Mouse (Mus musculus): ENCODE measurements around the gene Armc8. TPM values are rescaled to one million over a fixed set of nuclear protein-coding genes. Genes with fewer than 3 reads are reported as not detected.

Gene Armc8
- polyA plus RNA-seq, 2 experiments = 17.8 to 17.9 TPM

DNA sequence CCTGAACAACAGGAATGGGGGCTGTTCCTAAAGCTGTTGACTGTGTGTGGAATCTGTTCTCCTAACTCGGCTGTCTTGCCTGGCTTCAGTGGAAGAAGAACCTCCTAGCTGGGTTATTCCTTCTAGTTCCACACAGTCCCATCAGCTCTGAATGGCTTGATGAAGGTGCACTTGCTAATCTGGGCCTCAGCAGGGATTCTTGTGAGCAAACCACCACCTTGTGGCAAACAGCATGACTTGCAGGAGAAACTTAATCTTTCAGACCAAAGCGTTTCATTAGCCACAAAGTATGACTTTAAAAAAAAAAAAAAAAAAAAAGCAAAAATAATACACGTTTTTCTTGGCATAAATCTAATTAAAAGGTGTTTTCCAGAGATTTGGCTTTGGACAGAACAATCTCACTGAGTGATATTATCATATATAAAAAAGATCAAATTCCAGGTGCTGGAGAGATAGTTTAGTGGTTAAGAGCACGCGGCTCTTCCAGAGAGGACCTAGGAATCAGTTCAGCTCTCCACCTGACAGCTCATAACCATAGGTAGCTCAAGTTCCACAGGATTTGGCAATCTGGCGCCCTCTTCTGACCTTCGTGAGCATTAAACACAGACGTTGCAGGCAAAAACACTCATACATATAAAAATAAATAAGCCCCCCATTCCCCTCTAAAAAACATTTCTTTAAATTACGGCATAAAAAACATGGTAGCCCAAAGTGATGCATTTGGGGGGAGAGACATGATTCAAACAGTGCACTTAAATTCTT is 118.6 kb downstream of the Armc8 start:
- no peak overlapping the region for H3K4me3 ChIP-seq (replicated peaks; ENCODE audit: low read length)
- no peak overlapping the region for H3K9ac ChIP-seq (ENCODE audit: low read depth, low read length, severe bottlenecking)
- no peak overlapping the region for H3K27ac ChIP-seq (replicated peaks; ENCODE audit: low read depth, low read length)
- DNase-seq (ENCODE audit: low spot score) = no peak
- no peaks in the 10 kb centered on the region for H3K9me3 ChIP-seq (ENCODE audit: control insufficient read depth, low read length)
- TF ChIP-seq POLR2A (IDR thresholded peaks at IDR 0.05; ENCODE audit: borderline replicate concordance, extremely low read depth, insufficient read depth, insufficient read length) = no peak
- peaks cover 4% of the 10 kb centered on the region; the same call in 1 of the 2 replicates for H3K4me1 ChIP-seq (ENCODE audit: control insufficient read depth, insufficient read depth, low read length)
- 49% methylated on average over 9 of the region's 9 CpGs for WGBS
- no peaks in the 10 kb centered on the region for H3K27me3 ChIP-seq (ENCODE audit: control insufficient read depth, insufficient read depth, low read length)
- H3K36me3 ChIP-seq (ENCODE audit: control insufficient read depth, insufficient read depth, low read length) = no peaks in the 10 kb centered on the region
- ATAC-seq (ENCODE audit: low FRiP score, low read depth) = no peak
- H3K4me2 ChIP-seq (replicated peaks; ENCODE audit: low read depth, low read length, severe bottlenecking) = no peak overlapping the region

DNA sequence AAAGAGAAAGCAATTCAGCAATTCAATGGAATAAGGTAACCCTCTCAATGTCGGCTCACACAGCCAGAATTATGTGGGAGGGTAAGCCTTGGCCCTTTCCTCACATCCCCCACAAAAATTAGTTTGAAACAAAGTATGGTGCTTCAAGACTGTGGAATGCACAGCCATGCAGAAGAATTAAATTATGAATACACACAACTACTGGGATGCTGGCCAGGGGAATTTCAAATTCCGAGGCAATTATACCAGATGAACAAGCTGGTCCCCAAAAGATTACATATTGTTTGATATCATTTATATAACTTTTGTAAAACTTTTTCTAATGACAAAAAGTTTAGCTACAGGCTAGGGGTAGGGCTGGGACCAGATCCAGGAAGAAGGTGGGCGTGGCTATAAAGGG is 121.4 kb downstream of the Armc8 start:
- H3K9me3 ChIP-seq (ENCODE audit: control insufficient read depth, low read length) = no peaks in the 10 kb centered on the region
- peaks cover 4% of the 10 kb centered on the region; the same call in 1 of the 2 replicates for H3K4me1 ChIP-seq (ENCODE audit: control insufficient read depth, insufficient read depth, low read length)
- no peak for ATAC-seq (ENCODE audit: low FRiP score, low read depth)

DNA sequence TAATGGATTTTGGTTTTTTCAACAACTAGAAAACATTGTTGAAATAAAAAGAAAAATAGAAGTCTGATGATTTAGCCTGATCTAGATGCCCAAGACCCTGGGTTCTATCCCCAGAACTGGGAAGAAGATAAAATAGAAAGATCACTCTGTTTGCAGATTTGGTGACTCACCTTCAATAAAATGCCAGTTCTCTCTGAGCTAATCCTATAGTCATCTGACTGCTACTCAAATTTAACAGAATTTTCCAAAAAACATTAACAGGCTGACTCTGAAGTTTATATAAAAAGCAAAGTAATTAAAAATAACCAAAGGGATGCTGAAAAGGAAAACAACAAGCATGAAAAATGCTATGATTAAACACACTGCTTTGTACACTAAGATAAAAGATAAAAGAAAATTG is 122.4 kb downstream of the Armc8 start:
- H3K4me2 ChIP-seq (replicated peaks; ENCODE audit: low read depth, low read length, severe bottlenecking) = no peak overlapping the region
- no peak overlapping the region for H3K4me3 ChIP-seq (replicated peaks; ENCODE audit: low read length)
- no peak for DNase-seq (ENCODE audit: low spot score)
- peaks cover 3% of the 10 kb centered on the region; the same call in 1 of the 2 replicates for H3K4me1 ChIP-seq (ENCODE audit: control insufficient read depth, insufficient read depth, low read length)
- H3K27ac ChIP-seq (replicated peaks; ENCODE audit: low read depth, low read length) = no peak overlapping the region
- no peak for TF ChIP-seq POLR2A (IDR thresholded peaks at IDR 0.05; ENCODE audit: borderline replicate concordance, extremely low read depth, insufficient read depth, insufficient read length)
- no peak for ATAC-seq (ENCODE audit: low FRiP score, low read depth)
- no peak overlapping the region for H3K9ac ChIP-seq (ENCODE audit: low read depth, low read length, severe bottlenecking)
- H3K36me3 ChIP-seq (ENCODE audit: control insufficient read depth, insufficient read depth, low read length) = no peaks in the 10 kb centered on the region
- no peaks in the 10 kb centered on the region for H3K9me3 ChIP-seq (ENCODE audit: control insufficient read depth, low read length)
- no peaks in the 10 kb centered on the region for H3K27me3 ChIP-seq (ENCODE audit: control insufficient read depth, insufficient read depth, low read length)

More for the DNA sequence above, 121.4 kb downstream of the Armc8 start:
- H3K4me2 ChIP-seq (replicated peaks; ENCODE audit: low read depth, low read length, severe bottlenecking) = no peak overlapping the region
- no peak for TF ChIP-seq POLR2A (IDR thresholded peaks at IDR 0.05; ENCODE audit: borderline replicate concordance, extremely low read depth, insufficient read depth, insufficient read length)
- no peak overlapping the region for H3K9ac ChIP-seq (ENCODE audit: low read depth, low read length, severe bottlenecking)
- no peaks in the 10 kb centered on the region for H3K27me3 ChIP-seq (ENCODE audit: control insufficient read depth, insufficient read depth, low read length)
- DNase-seq (ENCODE audit: low spot score) = no peak
- no peak overlapping the region for H3K27ac ChIP-seq (replicated peaks; ENCODE audit: low read depth, low read length)
- H3K36me3 ChIP-seq (ENCODE audit: control insufficient read depth, insufficient read depth, low read length) = no peaks in the 10 kb centered on the region
- 66% methylated on average over 3 of the region's 3 CpGs for WGBS
- no peak overlapping the region for H3K4me3 ChIP-seq (replicated peaks; ENCODE audit: low read length)

DNA sequence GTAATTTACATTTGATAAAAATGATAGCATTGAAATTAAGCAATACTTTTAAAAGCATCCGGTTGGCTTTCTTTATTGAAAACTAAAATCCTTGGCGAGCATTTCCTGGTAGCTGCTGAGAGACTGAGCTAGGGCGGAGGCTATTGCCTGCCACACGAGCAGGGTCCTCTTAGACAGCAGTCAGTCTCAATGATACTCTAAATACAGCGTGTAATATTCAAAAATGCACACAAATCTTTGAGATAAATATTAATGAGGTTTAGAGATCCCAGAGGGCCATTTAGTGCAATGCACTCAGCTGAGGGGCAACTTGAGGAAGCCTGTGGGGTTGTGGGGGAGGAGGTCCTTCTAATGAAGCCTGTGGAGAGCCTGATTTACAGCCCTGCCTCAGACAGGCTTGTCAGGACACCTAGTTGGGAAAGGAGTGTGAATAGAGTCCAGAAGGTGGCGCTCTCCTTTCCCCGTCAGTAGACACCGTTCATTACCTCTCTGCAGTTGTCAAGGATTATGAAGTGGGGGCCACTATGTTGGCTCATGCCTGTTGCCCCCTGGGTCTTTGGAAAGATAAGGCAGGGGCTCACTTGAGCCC is 124.0 kb downstream of the Armc8 start:
- no peak for DNase-seq (ENCODE audit: low spot score)

DNA sequence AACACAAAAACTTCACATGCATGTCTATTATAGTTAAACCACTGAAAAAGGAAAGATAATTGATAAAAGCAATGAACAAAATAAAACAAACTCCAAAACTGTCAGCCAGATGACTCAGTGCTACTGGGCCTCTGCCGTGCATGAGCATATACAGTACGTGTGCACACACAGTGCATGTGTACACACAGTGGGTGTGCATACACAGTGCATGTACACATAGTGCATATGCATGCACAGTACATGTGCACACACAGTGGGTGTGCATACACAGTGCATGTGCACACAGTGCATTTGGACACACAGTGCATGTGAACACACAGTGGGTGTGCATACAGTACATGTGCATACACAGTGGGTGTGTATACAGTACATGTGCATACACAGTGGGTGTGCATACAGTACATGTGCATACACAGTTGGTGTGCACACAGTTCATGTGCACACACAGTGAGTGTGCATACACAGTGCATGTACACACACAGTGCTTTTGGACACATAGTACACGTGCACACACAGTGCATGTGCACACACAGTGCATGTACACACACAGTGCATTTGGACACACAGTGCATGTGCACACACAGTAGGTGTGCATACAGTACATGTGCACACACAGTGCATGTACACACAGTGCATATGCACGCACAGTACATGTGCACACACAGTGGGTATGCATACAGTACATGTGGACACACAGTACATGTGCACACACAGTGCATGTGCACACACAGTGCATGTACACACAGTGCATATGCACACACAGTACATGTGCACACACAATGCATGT is 126.9 kb downstream of the Armc8 start:
- no peak overlapping the region for H3K27ac ChIP-seq (replicated peaks; ENCODE audit: low read depth, low read length)
- H3K9ac ChIP-seq (ENCODE audit: low read depth, low read length, severe bottlenecking) = no peak overlapping the region
- ATAC-seq (ENCODE audit: low FRiP score, low read depth) = no peak
- H3K4me1 ChIP-seq (ENCODE audit: control insufficient read depth, insufficient read depth, low read length) = peaks cover 5% of the 10 kb centered on the region; the same call in 1 of the 2 replicates
- 92% methylated on average over 4 of the region's 4 CpGs for WGBS
- no peak overlapping the region for H3K4me3 ChIP-seq (replicated peaks; ENCODE audit: low read length)
- H3K27me3 ChIP-seq (ENCODE audit: control insufficient read depth, insufficient read depth, low read length) = no peaks in the 10 kb centered on the region
- TF ChIP-seq POLR2A (IDR thresholded peaks at IDR 0.05; ENCODE audit: borderline replicate concordance, extremely low read depth, insufficient read depth, insufficient read length) = no peak
- no peak for DNase-seq (ENCODE audit: low spot score)
- H3K36me3 ChIP-seq (ENCODE audit: control insufficient read depth, insufficient read depth, low read length) = no peaks in the 10 kb centered on the region
- H3K9me3 ChIP-seq (ENCODE audit: control insufficient read depth, low read length) = no peaks in the 10 kb centered on the region
- H3K4me2 ChIP-seq (replicated peaks; ENCODE audit: low read depth, low read length, severe bottlenecking) = no peak overlapping the region

More for the DNA sequence above, 124.0 kb downstream of the Armc8 start:
- H3K27ac ChIP-seq (replicated peaks; ENCODE audit: low read depth, low read length) = no peak overlapping the region
- no peaks in the 10 kb centered on the region for H3K36me3 ChIP-seq (ENCODE audit: control insufficient read depth, insufficient read depth, low read length)
- H3K4me3 ChIP-seq (replicated peaks; ENCODE audit: low read length) = no peak overlapping the region
- WGBS = 37% methylated on average over 8 of the region's 8 CpGs
- H3K4me2 ChIP-seq (replicated peaks; ENCODE audit: low read depth, low read length, severe bottlenecking) = no peak overlapping the region
- H3K9ac ChIP-seq (ENCODE audit: low read depth, low read length, severe bottlenecking) = no peak overlapping the region
- no peaks in the 10 kb centered on the region; the same call in 1 of the 2 replicates for H3K4me1 ChIP-seq (ENCODE audit: control insufficient read depth, insufficient read depth, low read length)
- H3K9me3 ChIP-seq (ENCODE audit: control insufficient read depth, low read length) = no peaks in the 10 kb centered on the region
- no peak for TF ChIP-seq POLR2A (IDR thresholded peaks at IDR 0.05; ENCODE audit: borderline replicate concordance, extremely low read depth, insufficient read depth, insufficient read length)
- H3K27me3 ChIP-seq (ENCODE audit: control insufficient read depth, insufficient read depth, low read length) = no peaks in the 10 kb centered on the region
- no peak for ATAC-seq (ENCODE audit: low FRiP score, low read depth)

Data from limb, embryonic 14.5 days (tissue).